Mouse (Mus musculus) frontal cortex, postnatal 14 days (tissue): ENCODE data around the gene Zfp3.
A peak's percentile ranks its signal among the peaks of the same experiment; 100 is the strongest.

Experiments
- DNase-seq, 2 experiments: peaks; one replicate each; pipeline ENCODE4 v3.0.0; 2022; ENCODE audit warnings: low spot score in 2 of 2

Gene Zfp3

DNA sequence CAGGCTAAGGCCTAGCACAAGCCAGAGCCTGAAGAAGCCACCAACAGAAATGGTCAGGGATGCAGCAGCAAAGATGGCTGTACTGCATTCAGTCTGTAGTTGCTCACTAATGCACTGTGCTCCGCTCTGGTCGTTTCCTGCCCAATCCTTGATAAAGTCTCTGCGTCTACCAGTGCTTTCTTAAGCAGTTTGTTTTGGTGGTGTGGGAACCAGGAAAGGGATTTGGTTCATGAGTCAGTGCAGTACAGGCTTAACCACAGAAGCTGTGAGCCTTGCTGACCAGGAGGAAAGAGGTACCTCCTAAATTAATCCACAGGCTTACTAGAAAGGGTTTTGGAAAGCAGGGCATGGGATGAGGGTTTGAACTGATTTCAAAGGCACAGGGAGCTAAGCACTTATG, 44.1 kb downstream of the Zfp3 start:
- DNase-seq: no peak

DNA sequence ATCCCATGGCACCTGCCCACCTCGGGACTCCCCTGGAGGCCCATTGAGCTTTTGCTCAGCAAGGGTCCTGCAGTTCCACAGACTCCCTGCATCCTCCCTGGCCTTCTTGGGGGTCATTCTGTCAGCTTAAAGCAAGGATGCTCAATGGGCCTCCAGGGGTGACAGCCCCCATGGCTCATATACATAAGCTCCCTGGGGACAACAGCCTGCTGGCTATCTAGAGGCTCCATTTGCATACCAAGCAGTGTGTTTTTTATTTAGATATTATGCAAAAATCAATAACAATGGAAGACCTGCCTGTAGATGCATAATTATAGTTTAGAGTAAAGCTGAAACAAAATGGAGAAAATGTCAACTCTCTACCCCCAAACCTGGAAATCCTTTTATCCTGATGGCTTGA, 45.0 kb downstream of the Zfp3 start:
- DNase-seq: no peak

DNA sequence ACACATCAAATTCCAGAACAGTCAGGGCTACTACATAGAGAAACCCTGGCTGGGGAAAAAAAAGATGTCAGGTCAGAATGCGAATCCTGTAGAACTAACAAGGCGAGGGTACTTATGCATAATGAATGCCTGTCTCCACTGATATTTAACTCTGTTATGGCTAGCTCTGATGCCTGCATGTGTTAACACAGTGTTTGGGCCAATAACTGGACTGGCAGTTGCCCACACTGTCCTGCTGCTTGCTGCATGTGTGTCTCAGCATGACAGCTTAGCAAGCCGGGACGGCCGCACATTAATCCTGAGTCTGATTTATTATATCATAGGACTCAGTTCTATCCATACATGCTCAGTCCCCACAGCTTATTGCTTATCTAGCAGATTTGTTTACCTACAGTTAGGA, 47.0 kb downstream of the Zfp3 start:
- no peak for DNase-seq

DNA sequence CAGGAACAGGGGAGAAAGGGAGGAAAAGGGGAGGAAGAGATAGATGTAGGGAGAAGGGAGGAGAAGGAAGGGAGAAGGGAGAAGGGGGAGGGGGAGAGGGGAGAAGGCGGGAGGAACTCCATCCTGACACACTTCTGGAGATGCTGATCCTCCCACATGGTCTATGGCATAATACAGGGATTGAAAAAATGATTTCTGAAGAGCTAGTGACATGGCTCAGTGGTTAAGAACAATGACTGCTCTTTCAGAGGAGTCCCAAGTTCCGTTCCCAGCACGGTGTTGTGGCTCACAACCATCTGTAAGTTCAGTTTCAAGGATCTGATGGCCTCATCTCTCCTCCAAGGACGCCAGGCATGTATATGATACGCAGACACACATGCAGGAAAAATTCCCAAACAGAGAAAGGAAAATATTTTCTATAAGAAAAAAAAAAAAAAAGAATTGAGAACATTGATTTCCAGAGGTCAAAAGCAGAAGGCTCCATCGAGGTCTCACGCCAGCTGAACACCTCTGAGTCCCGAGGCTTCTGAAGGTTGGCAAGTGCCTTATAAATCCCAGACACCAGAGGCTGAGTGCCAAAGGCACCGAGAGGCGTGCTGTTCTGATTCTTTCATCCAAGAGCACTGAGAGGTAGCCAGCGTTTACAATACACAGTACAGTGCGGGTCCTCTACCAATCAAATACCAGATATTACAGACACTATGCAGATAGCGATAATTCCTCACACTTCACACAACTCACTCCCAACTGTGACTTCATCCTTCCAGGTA, 47.6 kb downstream of the Zfp3 start:
- no peak for DNase-seq

DNA sequence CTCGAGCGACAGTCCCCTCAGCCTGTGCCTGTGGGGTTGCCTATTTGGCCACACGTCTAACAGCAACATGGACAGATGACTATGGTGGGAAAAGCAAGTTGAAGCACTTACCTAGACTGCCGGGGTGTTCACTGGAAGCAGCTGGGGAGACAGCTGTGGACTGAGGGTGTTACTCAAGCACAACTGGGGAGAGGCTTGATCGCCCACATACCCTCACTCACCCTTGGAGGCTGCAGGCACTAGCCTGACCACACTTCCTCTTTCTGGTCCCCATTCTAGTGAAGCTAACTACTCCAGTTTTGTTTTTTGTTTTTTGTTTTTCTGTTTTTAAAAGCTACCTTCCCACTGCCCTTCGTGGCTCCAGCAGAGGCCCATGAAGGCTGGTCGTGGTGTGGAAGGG, 48.4 kb downstream of the Zfp3 start, which contains the start of gene Scimp:
Gene Scimp, minus strand, starts transcription at position 222 of the 400 bp plus-strand sequence.
- no peak for DNase-seq

DNA sequence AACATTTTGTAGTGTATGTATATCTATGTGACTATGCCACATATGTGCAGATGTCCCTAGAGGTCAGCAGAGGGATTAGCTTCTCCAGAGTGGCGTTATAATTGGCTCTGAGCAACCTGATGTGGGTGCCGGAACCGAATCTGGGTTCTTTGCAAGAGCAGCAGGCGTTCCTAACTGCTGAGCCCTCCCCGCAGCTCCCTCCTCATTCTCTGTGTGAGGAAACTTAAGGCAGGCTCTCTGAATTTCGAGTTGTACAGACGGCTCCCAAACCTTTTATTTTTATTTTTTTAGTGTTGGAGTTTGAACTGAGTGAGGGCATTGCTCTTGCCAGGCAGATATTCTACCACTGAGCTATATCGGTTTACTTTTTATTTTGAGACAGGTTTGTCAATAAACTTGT, 51.1 kb downstream of the Zfp3 start:
- DNase-seq: no peak

DNA sequence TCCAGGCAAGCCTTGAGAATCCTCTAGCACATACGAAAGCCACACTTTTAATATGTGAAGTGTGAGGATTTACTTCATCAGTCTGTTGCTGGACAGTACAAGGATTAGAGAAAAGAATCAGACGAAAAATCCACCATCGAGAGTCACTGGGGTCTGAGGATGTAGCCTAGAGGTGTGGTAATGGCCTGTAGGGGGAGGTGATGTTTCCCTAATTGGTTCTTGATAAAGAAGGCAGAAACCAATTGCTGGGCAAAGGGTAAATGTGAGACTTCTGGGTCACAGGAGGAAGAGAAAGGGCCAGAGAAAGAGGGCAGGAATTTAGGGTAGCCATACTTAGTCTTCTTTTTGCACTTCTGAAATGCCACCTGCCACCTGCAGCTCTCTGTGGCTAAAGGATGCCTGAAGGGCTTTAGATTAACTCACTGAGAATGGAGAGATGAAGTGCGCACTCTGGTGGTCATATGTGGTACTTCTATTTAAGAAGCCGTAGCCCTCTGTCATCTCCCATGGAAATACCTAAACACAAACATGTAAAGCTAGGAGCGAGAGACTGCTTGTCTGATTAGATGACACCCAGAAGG, 51.6 kb downstream of the Zfp3 start:
- peak in 1 of 2 experiments; percentile 54 for DNase-seq

DNA sequence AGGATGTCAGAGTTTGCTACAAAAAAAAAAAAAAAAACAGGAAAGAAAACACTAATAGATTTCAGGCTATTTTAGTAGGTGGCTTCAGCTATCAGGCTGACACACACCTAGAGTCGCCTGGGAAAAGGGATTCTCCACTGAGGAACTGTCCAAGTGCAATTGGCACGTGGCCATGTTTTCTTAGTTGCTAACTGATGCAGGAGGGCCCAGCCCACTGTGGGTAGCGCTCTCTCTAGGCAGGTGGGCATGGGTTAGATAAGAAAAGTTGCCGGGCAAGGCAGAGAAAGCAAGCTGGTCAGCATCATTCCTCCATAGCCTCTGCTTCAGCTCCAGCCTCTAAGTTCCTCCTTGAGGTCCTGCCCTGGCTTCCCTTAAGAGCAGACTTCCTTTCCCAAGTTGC, 52.8 kb downstream of the Zfp3 start:
- no peak for DNase-seq

DNA sequence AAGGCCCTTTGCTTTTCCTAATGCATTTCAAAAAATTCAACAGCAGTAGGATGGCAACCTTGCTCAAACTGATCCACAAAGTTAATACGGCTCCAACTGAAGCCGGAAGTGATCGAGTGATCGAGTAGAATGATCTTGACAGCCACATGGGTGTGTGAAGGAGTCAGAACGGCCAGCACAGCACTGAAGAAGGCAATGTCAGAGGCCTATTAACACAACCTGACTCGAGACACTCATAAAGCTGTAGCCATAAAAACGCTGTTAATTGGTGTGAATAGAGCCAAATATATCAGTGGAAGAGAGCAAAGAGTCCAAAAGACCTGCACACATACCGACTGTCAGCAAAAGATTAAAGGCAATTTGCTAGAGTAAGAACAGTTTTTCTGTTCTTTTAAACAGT, 56.1 kb downstream of the Zfp3 start:
- DNase-seq: no peak

DNA sequence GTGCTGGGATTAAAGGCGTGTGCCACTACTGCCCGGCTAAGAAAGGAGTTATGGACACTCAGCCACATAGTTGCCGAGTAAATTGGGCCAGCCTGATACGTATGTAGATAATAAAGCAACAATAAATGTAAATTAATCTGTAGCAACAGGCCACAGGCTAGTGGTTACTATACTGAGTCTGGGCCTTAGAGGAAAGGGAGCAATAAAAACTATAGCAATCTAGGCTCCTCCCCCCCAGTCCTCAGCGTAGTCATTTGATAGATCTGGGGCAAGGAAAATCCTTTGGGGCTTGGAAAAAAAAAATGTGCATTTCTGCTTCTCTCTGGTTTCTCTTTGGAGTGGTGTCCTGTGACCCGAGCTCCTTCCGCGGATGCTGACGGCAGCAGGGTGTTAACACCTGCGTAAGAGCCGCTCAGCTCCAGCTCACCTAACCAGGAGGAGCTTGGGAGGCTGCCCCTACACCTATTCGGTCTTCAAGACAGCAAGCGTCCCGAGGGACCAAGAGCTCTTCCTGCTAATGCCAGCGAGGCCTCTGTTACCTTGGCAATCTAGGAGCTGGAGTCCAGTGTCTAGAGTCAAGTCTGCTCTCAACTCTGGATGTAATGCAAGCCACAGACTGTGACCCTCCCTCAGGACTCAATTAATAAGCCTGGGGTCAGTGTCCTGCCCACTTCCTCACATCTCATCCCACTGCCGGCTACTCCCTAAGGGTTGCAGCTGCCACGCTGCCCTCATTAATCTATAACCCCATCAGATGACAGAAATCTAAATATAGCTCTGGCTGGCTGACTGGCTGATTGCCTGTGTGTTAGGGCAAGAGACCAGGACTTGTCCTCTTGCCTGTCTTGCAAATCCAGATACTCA, 58.0 kb downstream of the Zfp3 start:
- no peak for DNase-seq
